Mouse (Mus musculus) CH12.LX (cell line): ENCODE data around the gene Mprip. TPM values are rescaled to one million over a fixed set of nuclear protein-coding genes. Genes with fewer than 3 reads are reported as not detected.

Experiments used
- DNase-seq: peaks from one replicate; pipeline ENCODE4 v3.0.0-alpha.2; 2013; ENCODE audit errors: extremely low read depth
- H3K27ac ChIP-seq: 2 replicates; pipeline ENCODE4 v1.5.1; 2012; ENCODE audit warnings: low read depth, mild to moderate bottlenecking, control low read depth, moderate library complexity; ENCODE audit not compliant: insufficient read depth
- H3K27me3 ChIP-seq: replicated peaks from 2 replicates; pipeline ENCODE3; 2012; ENCODE audit warnings: inconsistent platforms
- H3K36me3 ChIP-seq, 2 experiments: replicated peaks in 1 of 2; 2 replicates each; pipeline versions ENCODE3 to v1.6.1; 2012; ENCODE audit warnings: inconsistent platforms in 1 of 2, low read length in 1 of 2, mild to moderate bottlenecking in 1 of 2, mixed read lengths in 1 of 2, moderate library complexity in 1 of 2; ENCODE audit not compliant: control insufficient read depth in 1 of 2, insufficient read depth in 1 of 2
- H3K4me1 ChIP-seq, 2 experiments: 2 replicates each; pipeline ENCODE4 v1.6.1; 2012; ENCODE audit warnings: inconsistent platforms in 1 of 2, moderate library complexity in 1 of 2; ENCODE audit not compliant: insufficient read depth in 2 of 2, control insufficient read depth in 1 of 2
- H3K4me2 ChIP-seq: 2 replicates; pipeline ENCODE4 v1.6.1; 2012; ENCODE audit warnings: low read depth, mild to moderate bottlenecking, control low read depth; ENCODE audit not compliant: poor library complexity, insufficient read depth, severe bottlenecking
- H3K4me3 ChIP-seq, 3 experiments: fragments of 150-350 bp in 1 of 3; sonication (generic) in 1 of 3; replicated peaks in 1 of 3; 2 replicates each; pipeline versions ENCODE3 to v1.5.1; 2011 to 2012; ENCODE audit warnings: low read depth in 2 of 3, low read length in 2 of 3, mild to moderate bottlenecking in 2 of 3, moderate library complexity in 2 of 3, control low read depth in 1 of 3, improper control_type of control experiment in 1 of 3, inconsistent platforms in 1 of 3, mixed read lengths in 1 of 3; ENCODE audit not compliant: poor library complexity in 1 of 3
- H3K79me2 ChIP-seq: replicated peaks from 2 replicates; pipeline ENCODE4 v1.6.1; 2012; ENCODE audit warnings: mild to moderate bottlenecking, moderate library complexity; ENCODE audit not compliant: control insufficient read depth, poor library complexity, insufficient read depth, severe bottlenecking; ENCODE audit errors: extremely low read depth
- H3K9ac ChIP-seq: 2 replicates; pipeline ENCODE4 v1.6.1; 2012; ENCODE audit warnings: low read depth, mild to moderate bottlenecking, control low read depth, moderate library complexity; ENCODE audit not compliant: insufficient read depth
- H3K9me3 ChIP-seq: replicated peaks from 2 replicates; pipeline ENCODE3; 2012; ENCODE audit warnings: low read length, inconsistent platforms, mixed read lengths
- BHLHE40 ChIP-seq: IDR thresholded peaks from 2 replicates; pipeline ENCODE4 v1.6.1; 2011; ENCODE audit warnings: mild to moderate bottlenecking, low read depth, low read length, improper control_type of control experiment
- CHD1 ChIP-seq: IDR thresholded peaks from 2 replicates; pipeline ENCODE4 v1.6.1; 2012; ENCODE audit warnings: low read depth, low read length, improper control_type of control experiment, inconsistent platforms
- E2F4 ChIP-seq: IDR thresholded peaks from 2 replicates; pipeline ENCODE4 v1.6.1; 2011; ENCODE audit warnings: low read depth, low read length, improper control_type of control experiment; ENCODE audit not compliant: insufficient replicate concordance
- GABPA ChIP-seq: IDR thresholded peaks from 2 replicates; pipeline ENCODE4 v1.6.1; 2012; ENCODE audit warnings: low read depth, low read length, improper control_type of control experiment, inconsistent platforms; ENCODE audit not compliant: insufficient replicate concordance
- IRF4 ChIP-seq: IDR thresholded peaks from 2 replicates; pipeline ENCODE4 v1.6.1; 2014; ENCODE audit warnings: low read depth, mild to moderate bottlenecking, inconsistent platforms, low read length, improper control_type of control experiment
- JUND ChIP-seq: conservative IDR thresholded peaks from 2 replicates; pipeline ENCODE4 v1.6.1; 2011; ENCODE audit warnings: low read depth, low read length, improper control_type of control experiment
- KAT2A ChIP-seq: IDR thresholded peaks from 2 replicates; pipeline ENCODE4 v1.6.1; 2012; ENCODE audit warnings: low read length, improper control_type of control experiment, inconsistent platforms; ENCODE audit not compliant: insufficient replicate concordance
- MAFK ChIP-seq: IDR thresholded peaks from 2 replicates; pipeline ENCODE4 v1.6.1; 2011; ENCODE audit warnings: low read length, improper control_type of control experiment; ENCODE audit not compliant: insufficient replicate concordance
- MXI1 ChIP-seq: IDR thresholded peaks from 2 replicates; pipeline ENCODE4 v1.6.1; 2011; ENCODE audit warnings: mild to moderate bottlenecking, low read depth, low read length, improper control_type of control experiment
- NELFE ChIP-seq: IDR thresholded peaks from 2 replicates; pipeline ENCODE4 v1.6.1; 2011; ENCODE audit warnings: low read depth, low read length, improper control_type of control experiment
- POLR2A ChIP-seq: IDR thresholded peaks from 2 replicates; pipeline ENCODE4 v1.6.1; 2011; ENCODE audit warnings: low read depth, mild to moderate bottlenecking, improper control_type of control experiment, low read length
- POLR2AphosphoS2 ChIP-seq: IDR thresholded peaks from 2 replicates; pipeline ENCODE4 v1.6.1; 2011; ENCODE audit warnings: low read depth, low read length, improper control_type of control experiment
- RCOR1 ChIP-seq: conservative IDR thresholded peaks from 2 replicates; pipeline ENCODE4 v1.6.1; 2012; ENCODE audit warnings: low read depth, mild to moderate bottlenecking, inconsistent platforms, low read length, improper control_type of control experiment
- SMC3 ChIP-seq: IDR thresholded peaks from 2 replicates; pipeline ENCODE4 v1.6.1; 2011; ENCODE audit warnings: low read depth, low read length, improper control_type of control experiment
- TBP ChIP-seq: conservative IDR thresholded peaks from 2 replicates; pipeline ENCODE4 v1.6.1; 2011; ENCODE audit warnings: low read depth, low read length, improper control_type of control experiment
- TCF12 ChIP-seq: IDR thresholded peaks from 2 replicates; pipeline ENCODE4 v1.6.1; 2014; ENCODE audit warnings: low read depth, mild to moderate bottlenecking, inconsistent platforms, low read length, improper control_type of control experiment
- USF2 ChIP-seq: conservative IDR thresholded peaks from 2 replicates; pipeline ENCODE4 v1.6.1; 2011; ENCODE audit warnings: low read depth, low read length, improper control_type of control experiment
- ZC3H11A ChIP-seq: IDR thresholded peaks from 2 replicates; pipeline ENCODE4 v1.6.1; 2012; ENCODE audit warnings: low read depth, mild to moderate bottlenecking, inconsistent platforms, low read length, improper control_type of control experiment
- ZNF384 ChIP-seq: IDR thresholded peaks from 2 replicates; pipeline ENCODE4 v1.6.1; 2012; ENCODE audit warnings: low read depth, low read length, improper control_type of control experiment, inconsistent platforms
- dilution Hi-C: fragments of 300-500 bp; cut with MboI; formaldehyde crosslinking; loops from 2 replicates; pipeline ENCODE4 v1.14.3; 2020; ENCODE audit warnings: low sequenced_read_pairs; ENCODE audit not compliant: extremely low pct_unique_long_range_greater_than_20kb, extremely low pct_ligation_motif_present
- in situ Hi-C: fragments of 300-500 bp; cut with MboI; formaldehyde crosslinking; loops from 3 replicates; pipeline ENCODE4 v1.14.3; 2019; ENCODE audit warnings: low sequenced_read_pairs, low pct_ligation_motif_present, low pct_unique_long_range_greater_than_20kb, mixed read lengths
- polyA plus RNA-seq: library from polyadenylated mRNA; unstranded; fragments of >175 nt; gene quantifications from 2 replicates; pipeline ENCODE4 v1.2.1, GENCODE M21; 2012; ENCODE audit warnings: low read depth; ENCODE audit not compliant: insufficient read length
- total RNA-seq, 2 experiments: library from RNA; depleted of rRNA; stranded (reverse); fragments of 300-350 nt in 1 of 2; fragments of >200 nt in 1 of 2; gene quantifications; 2 replicates each; pipeline ENCODE4 v1.2.3; 2012 to 2014

Mprip gene
- total and polyA plus RNA-seq, 3 experiments, result 50.6 to 59.5 (median 56.4) TPM

GRCm38 (mm10) chr11:59662877-59663775, 2.0 kb downstream of the Mprip start:
- in situ Hi-C loops, result no loop called here
- no peak overlapping the region for H3K27ac ChIP-seq
- dilution Hi-C loops, result no loop called here

GRCm38 (mm10) chr11:59663776-59664320, 2.7 kb downstream of the Mprip start:
- H3K36me3 ChIP-seq, result peaks cover 0 to 4% of the 10 kb centered on the region in 2 experiments
- H3K4me3 ChIP-seq, result no peak overlapping the region

More at GRCm38 (mm10) chr11:59662877-59663775, 2.0 kb downstream of the Mprip start:
- Histone ChIP-seq H3K4me2 (peak overlapping the region; percentile 86), H3K36me3 (peaks cover 0 to 4% of the 10 kb centered on the region in 2 experiments), H3K9ac (peak overlapping the region; percentile 67), H3K4me1 (peaks cover 10 to 34% of the 10 kb centered on the region in 2 experiments), H3K4me3 (peak overlapping the region; percentile 59 to 76 (median 61)), H3K79me2 (peaks cover 7% of the 10 kb centered on the region; the same call in 1 of the 2 replicates), H3K9me3 (no peaks in the 10 kb centered on the region), H3K27me3 (peaks cover 13% of the 10 kb centered on the region)
- peak; percentile 12 for DNase-seq
- TF ChIP-seq KAT2A (no peak), MXI1 (peak; percentile 50; the same call in 1 of the 2 replicates)

More at GRCm38 (mm10) chr11:59663776-59664320, 2.7 kb downstream of the Mprip start:
- no peak for DNase-seq
- peak overlapping the region; percentile 86; the same call in 1 of the 2 replicates for H3K4me2 ChIP-seq
- in situ Hi-C loops, result no loop called here
- peaks cover 10 to 34% of the 10 kb centered on the region in 2 experiments for H3K4me1 ChIP-seq
- H3K27me3 ChIP-seq, result peaks cover 13% of the 10 kb centered on the region
- dilution Hi-C loops, result no loop called here
- H3K79me2 ChIP-seq, result peaks cover 7% of the 10 kb centered on the region; the same call in 1 of the 2 replicates
- no peak for TF ChIP-seq MAFK
- TF ChIP-seq SMC3, result no peak
- TF ChIP-seq ZNF384, result no peak
- no peak for TF ChIP-seq TBP
- no peak for TF ChIP-seq ZC3H11A
- no peak for TF ChIP-seq IRF4
- TF ChIP-seq POLR2A, result no peak
- TF ChIP-seq TCF12, result no peak
- TF ChIP-seq POLR2AphosphoS2, result no peak
- no peak for TF ChIP-seq BHLHE40
- TF ChIP-seq NELFE, result no peak
- TF ChIP-seq CHD1, result no peak
- no peak for TF ChIP-seq E2F4
- no peak for TF ChIP-seq MXI1
- no peak for TF ChIP-seq KAT2A
- TF ChIP-seq USF2, result no peak
- TF ChIP-seq GABPA, result no peak
- no peak for TF ChIP-seq RCOR1
- no peak for TF ChIP-seq JUND
- no peak overlapping the region for H3K27ac ChIP-seq
- no peaks in the 10 kb centered on the region for H3K9me3 ChIP-seq
- no peak overlapping the region for H3K9ac ChIP-seq
